Mouse (Mus musculus): ENCODE results near the gene Ube2d3. TPM values are rescaled to one million over a fixed set of nuclear protein-coding genes. Genes with fewer than 3 reads are reported as not detected.
"Not testable (repeated sequence)": the region's sequence is repeated elsewhere in the genome, so short reads cannot be mapped to it uniquely, and the experiment has no call there.

Ube2d3 gene
- polyA plus RNA-seq, 1 experiment: 166 TPM

DNA sequence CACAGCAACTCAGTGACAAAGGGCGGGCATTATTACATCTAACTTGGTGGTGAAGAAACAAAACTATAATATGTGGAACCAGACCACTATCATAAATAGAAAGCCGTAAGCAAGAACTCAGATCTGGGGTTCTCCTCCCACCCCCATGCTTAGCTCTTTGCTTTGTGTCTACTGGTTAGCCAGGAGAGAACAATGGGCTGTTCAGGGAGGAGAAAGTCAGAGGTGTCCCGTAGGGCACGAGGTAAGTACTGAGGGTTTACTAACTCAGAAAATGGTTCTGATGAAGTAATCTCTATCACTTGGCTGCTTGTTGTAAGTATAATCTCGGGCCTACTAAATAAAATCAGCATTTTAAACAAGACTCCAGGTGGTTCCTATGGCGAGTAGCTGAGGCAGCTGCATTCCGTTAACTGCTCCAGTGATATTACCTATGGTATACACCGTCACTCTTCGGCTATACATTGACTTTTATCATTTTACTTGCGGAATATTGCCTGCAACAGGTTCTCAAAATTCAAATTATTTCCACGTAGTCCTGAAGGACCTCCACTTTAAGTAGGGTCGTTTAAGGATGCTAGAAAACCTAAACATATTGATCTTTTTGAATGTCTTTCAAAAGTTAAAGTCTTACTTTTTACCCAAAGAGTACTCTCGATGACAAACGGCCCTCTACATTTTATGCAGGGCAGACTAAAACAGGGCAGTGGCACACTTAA lies 890 bp upstream of the Ube2d3 start:
- DNase-seq (ENCODE audit: extremely low spot score in 1 of 2, low spot score in 1 of 2): no peak

DNA sequence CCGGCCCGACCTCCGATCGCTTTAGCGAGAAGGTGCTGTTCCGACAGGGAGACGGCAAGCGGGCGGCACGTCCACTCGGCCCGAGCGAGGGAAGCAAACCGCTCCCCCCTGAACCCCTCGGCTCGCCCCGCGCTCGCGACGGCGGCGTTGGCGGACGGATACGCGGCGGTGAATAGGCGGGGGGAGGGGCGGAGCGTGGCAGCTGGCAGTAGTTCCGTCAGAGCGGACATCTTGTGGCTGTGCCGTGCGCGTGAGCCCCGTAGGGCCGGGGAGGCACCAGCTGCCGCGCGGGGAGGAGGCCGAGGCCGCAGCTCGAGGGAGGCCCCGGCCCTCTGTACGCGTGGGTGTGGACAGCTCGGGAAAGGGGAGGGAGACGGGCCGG lies 573 bp downstream of the Ube2d3 start:
- peak; percentile 87 to 93 for DNase-seq (ENCODE audit: extremely low spot score in 1 of 2, low spot score in 1 of 2)

DNA sequence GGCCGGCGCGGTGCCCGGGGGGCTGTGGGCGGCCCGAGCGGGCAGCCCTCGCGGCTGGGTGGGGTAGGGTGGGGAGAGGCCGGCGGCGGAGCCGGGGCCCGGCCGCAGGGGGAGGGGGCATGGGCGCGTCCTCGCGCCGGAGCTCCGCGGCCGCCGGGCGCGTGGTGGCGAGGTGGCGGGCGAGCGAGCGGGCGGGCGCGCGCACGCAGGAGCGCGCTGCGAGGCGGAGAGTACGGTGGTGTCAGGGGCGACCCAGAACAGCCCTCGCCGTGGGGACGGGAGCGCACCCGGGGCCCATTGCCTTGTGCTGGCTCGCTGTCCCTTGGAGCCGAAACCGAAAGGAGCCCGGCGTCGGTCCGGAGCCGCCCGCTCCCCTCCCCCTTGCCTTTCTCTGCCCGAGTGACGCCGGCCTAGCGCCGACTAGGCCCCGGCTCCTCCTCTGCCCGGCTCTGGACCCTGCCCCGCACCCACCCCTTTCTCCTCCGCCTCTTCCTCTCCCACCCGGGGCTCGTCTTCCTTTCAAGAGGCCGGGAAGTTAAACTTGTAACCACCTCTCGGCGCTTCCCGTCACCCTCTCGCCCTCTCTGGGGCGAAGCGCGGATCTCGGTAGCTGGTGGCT lies 1.1 kb downstream of the Ube2d3 start:
- DNase-seq (ENCODE audit: extremely low spot score in 1 of 2, low spot score in 1 of 2): peak; percentile 46 to 71

DNA sequence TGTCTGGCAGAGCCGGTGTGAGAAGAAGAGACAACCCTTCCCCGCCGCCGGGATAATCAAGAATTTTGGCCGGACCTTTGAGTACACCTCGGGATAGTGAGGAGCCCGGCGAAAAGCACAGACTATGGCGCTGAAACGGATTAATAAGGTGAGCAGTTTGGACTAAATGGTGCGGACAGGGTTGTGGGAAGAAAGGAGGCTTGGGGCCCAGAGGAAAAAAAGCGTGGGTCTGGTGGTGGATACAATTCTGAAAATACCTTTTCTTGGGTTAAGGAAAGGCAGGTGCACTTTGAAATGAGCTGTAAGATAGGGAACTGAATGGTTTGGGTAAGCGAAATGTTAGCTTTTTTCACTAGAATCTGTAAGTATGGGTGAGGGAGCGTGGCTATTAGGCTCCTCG lies 1.7 kb downstream of the Ube2d3 start:
- DNase-seq (ENCODE audit: extremely low spot score in 1 of 2, low spot score in 1 of 2): no peak

DNA sequence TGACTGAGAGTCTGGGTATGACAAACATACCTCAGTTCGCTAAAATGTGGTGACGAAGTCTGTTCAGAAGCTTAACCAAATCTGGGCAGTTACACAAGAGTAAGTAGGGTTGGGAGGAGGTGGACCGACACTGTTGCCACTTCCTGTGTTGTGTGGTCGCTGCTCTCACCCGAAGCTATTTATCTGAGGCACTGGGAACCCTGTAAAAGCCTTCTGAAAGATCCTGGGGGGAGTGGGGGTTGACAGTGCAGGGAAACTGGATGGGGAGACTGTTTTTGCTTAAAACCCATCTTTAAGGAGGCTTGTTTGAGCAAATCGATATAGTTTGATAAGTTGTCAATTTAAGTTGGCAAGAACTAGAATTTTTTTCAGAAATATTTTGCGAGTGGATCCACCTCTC lies 2.3 kb downstream of the Ube2d3 start:
- DNase-seq (ENCODE audit: extremely low spot score in 1 of 2, low spot score in 1 of 2): peak; percentile 14 to 27

DNA sequence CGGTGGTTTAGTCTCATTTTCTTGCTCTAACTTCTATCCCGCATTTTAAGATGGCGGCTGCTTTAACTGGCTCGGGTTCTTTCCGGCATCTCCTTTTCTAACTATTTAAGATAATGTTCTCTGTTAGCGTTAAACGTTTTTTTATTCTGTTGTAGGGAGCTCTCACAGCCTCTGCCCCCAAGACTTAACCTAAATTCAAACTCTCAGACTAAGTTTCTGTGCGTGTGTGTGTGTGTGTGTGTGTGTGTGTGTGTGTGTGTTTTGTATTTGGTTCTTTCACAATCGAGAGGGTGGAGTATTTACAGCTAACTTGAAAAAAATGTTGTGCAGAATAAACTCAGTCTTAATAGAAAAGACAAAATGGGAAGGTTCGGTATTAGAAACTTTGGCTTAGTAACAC lies 2.7 kb downstream of the Ube2d3 start:
- DNase-seq (ENCODE audit: extremely low spot score in 1 of 2, low spot score in 1 of 2): no peak

DNA sequence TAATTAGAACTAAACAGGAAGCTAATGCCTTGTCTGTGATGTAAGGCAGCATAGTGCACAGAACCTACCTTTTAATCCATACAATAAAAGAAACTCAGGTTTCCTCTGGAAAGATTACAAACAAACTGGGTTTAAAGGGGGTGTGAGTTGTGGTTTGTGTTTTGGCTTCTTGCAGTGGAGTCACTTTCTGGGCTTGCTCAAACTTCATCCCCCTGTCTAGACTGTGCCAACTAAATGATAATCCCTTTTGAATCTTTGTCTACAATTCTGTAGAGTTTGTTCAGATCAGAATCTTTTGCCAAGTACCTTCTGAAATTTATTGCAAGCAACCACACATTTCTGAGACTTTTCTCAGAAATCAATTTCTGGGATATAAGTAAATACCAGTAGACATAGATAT lies 7.0 kb downstream of the Ube2d3 start:
- DNase-seq (ENCODE audit: extremely low spot score in 1 of 2, low spot score in 1 of 2): no peak

DNA sequence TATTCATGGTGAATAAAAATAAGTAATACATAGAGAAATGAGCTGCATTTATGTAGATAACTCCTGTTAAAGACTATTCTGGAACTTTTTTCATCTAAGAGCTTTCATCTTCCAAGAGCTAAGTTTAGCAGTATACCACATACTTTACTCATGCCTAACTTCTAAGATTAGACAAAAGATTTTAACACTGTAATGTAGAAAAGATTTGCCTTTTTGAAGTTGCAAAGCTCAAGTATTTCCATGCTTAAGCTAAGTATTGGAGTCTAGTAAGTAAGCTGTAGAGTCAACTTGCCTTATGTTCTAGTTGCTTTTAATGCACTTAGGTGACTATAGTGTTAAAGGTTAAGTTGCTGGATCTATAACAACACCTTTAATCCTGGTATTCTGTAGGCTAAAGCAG lies 21.0 kb downstream of the Ube2d3 start:
- no peak for DNase-seq (ENCODE audit: extremely low spot score in 1 of 2, low spot score in 1 of 2)

DNA sequence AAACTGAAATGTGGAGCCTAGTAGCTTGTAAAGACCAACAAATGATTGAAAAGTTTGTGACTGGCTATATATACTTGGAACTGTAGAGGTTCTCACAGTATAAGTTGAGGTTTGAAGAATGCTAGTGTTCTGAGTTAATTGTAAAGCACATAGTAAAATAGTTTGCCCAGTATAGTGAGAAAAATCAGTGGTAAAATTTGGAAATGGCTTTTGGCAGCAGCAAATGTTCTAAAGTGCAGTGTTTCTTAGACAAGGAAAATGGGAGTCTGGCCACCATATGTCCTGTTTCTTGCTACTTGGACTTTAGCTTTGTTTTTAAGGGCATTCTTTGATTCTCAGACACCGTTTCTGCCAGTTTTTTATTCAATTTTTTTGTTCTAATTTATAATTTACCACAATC lies 30.5 kb downstream of the Ube2d3 start:
- no peak for DNase-seq (ENCODE audit: extremely low spot score in 1 of 2, low spot score in 1 of 2)

DNA sequence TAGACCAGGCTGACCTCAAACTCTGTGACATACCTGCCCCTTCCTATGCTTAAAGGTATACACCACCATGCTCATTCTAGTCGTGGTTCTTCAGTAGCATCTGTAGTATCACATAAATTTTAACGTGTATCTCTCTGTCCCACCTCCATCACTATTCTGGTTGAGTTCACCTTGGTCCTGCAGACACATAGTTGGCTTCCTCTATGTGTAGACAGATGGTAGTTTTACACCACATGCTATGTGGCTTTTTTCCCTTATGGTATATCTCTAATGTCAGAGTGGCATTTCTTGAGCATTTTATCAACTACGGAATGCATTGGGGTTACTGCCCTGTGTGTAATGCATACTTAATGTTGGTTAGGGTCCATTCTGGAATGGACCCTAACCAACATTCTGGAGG lies 31.2 kb downstream of the Ube2d3 start:
- no peak for DNase-seq (ENCODE audit: extremely low spot score in 1 of 2, low spot score in 1 of 2)

DNA sequence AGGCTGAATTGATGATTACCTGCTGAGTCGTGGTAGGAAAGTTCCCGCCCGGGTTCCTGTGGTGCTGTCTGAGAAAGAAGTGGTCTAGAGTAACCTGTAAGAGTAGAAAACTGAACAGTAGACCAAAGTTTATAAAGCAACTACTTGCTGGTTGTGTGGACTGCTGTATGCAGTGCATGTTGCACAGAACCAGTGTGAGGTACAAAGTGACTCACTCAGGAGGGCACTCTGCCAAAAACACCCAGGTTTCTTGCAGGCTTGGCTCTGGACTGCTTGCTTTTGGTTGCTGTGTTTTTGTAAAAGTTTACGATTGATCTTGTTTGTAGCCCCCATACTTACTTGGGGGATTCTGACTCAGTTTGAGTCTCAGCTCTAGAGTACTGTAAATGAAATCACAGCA lies 32.0 kb downstream of the Ube2d3 start:
- peak; percentile 31 to 81 for DNase-seq (ENCODE audit: extremely low spot score in 1 of 2, low spot score in 1 of 2)

DNA sequence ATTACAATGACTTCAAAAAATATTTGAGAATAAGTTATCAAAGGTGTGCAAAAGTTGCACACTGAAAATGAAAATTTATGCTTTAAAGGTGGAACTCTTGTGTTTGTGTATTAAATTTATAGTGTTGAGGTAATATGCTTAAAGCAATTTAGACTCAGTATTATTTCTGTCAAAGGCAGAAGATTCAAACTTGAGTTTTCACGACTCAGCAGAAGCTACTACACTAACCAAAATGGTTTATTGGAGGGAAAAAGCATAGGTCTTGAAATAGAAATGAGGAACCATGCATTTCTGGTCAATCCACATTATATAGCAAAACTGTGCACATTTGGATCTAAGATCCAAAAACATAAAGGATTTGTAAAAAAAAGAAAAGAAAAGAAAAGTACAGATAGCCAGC lies 32.9 kb downstream of the Ube2d3 start:
- no peak for DNase-seq (ENCODE audit: extremely low spot score in 1 of 2, low spot score in 1 of 2)

DNA sequence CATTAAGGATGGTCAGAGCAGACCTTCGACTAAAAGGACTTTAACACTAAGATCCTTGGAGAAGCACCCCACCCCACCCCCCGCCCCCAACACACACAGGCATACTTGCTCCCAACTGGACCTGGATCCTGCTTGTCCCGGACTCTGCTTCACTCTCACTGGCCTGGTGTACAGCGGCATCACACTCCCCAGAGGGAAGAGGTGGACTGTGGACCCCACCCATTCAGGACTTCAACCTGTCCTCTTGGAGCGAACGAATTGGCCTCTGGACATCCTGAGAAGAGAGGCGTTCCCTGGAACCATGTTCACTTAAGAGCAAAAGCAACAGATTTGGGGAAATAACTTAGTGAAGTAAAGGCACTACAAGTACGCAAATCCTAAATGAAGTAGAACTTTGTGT lies 37.1 kb downstream of the Ube2d3 start:
- DNase-seq (ENCODE audit: extremely low spot score in 1 of 2, low spot score in 1 of 2): no peak

DNA sequence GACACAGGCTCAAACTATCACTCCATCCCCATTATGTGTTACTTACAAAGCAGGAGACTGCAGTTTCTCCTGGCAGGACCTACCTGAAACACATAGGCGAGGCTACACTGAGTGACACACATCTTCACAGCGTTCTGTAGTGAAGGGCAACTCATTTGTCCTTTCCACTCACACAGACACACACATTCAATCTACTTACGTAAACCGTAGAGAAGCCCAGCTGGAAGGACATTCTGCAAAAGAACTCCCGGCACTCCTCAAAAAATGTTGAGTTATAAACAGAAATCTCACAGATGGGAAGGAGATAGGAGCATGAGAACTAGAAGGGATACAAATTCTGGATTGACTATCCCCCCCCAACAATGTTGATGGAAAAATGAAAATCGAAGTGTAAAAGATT lies 38.3 kb downstream of the Ube2d3 start:
- DNase-seq (ENCODE audit: extremely low spot score in 1 of 2, low spot score in 1 of 2): peak; percentile 16 to 36

DNA sequence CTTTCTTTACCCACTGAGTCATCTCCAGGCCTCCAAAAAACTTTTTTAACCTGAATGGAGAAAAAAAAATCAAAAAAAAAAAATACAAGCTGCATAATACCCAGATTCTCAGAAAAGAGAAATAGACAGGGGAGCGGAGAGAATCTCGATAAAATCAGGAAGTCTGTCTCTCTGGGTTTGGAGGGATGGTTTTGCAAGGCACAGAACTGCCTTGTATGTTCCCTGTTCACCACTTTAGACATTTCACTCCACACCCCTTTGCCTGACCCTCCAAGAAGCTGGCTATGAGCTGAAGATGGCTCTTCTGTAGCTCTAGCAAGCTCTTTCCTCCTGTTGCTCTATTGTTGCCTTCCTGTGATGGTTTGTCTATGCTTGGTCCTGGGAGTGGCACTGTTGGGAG lies 39.0 kb downstream of the Ube2d3 start:
- no peak for DNase-seq (ENCODE audit: extremely low spot score in 1 of 2, low spot score in 1 of 2)

DNA sequence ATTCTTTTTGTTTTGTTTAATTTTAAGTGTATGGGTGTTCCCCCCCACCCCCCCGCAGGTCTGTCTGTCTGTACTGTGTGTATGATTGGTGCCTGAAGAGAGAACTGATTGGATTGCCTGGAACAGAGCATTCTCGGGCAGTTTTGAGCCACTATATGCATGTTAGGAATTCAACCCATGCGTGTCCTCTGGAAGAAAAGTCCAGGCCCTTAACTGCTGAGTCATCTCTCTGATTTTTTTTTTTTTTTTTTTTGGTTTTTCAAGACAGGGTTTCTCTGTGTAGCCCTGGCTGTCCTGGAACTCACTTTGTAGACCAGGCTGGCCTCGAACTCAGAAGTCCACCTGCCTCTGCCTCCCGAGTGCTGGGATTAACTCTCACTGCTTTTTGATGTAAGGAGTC lies 41.1 kb downstream of the Ube2d3 start:
- not testable (repeated sequence) for DNase-seq (ENCODE audit: extremely low spot score in 1 of 2, low spot score in 1 of 2)

DNA sequence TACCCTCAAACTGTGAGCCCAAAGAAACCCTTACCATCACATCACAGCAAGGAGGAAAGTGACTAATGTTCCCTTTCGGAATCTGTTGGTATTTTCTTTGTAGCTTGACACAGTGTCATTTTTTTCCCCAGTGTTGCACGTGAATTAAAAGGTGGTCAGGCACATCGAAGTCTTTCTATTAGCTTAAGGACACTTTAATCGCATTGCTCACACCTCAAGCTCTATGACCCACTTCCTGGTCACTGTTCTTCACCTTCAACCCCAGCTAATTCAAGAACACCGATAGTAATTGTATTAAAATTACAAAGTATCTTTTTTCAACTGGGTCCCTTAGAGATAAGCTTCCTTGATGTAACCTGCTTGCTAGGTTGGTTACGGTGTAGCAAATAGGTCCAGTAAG lies 42.8 kb downstream of the Ube2d3 start:
- no peak for DNase-seq (ENCODE audit: extremely low spot score in 1 of 2, low spot score in 1 of 2)

DNA sequence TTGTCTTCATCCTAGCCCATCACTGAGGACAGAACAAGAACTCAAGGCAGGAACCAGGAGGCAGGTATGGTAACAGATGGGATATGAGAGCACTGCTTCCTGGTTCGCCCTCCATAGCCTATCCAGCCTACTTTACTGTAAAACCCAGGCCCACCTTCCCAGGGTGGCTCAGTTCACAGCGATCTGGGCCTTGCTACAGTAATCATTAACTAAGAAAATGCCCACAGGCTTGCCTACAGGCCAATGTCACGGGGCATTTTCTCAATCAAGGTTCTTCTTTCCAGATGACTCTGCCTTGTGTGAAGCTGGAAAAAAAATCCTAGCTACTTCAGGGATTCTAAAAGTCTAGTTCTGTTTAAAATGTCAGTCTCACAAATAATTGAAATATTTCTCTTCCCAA lies 43.7 kb downstream of the Ube2d3 start:
- DNase-seq (ENCODE audit: extremely low spot score in 1 of 2, low spot score in 1 of 2): no peak

DNA sequence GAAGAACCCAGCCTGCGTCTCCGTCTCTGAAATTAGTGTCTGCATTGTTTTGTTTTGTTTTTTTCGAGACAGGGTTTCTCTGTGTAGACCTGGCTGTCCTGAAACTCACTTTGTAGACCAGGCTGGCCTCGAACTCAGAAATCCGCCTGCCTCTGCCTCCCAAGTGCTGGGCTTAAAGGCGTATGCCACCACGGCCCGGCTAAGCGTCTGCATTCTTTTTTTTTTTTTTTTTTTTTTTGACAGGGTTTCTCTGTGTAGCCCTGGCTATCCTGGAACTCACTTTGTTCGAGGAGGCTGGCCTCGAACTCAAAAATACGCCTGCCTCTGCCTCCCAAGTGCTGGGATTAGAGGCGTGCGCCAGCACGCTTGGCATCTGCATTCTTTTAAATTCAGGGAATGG lies 46.7 kb downstream of the Ube2d3 start:
- not testable (repeated sequence) for DNase-seq (ENCODE audit: extremely low spot score in 1 of 2, low spot score in 1 of 2)

DNA sequence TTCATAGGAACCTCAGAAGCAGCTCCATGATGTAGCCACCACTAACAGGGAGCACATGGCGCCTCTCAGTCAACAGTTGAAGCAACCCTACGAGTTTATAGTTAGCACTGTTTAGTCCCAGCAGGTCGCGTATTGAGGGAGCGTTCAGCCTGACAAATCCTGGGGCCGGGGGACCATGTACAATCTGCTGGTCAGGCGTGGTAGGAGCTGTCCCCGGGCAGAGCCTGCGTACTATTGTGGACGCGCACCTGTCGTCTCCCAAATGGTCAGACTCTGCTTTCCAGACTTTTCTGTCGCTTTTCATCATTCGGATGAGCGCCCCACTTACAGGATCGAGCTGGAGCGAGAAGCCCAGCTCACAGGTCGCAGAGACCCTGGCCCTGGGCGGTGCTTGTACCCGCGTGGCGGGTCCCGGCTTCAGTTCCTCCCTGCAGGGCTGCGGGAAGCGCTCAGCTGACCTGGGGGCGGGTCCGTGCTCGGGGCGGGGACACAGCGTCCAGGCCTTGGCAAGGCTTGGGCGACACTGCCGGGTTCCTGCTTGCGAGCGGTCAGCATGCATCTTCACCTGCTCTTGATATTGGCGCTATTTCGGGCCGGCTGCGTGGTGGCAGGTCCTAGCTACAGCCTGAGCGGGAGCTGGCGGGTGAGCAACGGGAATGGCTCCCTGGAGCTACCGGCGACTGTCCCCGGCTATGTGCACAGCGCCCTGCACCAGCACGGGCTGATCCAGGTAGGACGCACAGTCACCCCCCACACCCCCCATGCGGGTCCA lies 47.4 kb downstream of the Ube2d3 start, which contains the start of gene Manba:
Gene Manba, plus strand, starts transcription at position 484 of the 772 bp plus-strand sequence.
- DNase-seq (ENCODE audit: extremely low spot score in 1 of 2, low spot score in 1 of 2): peak in 1 of 2 experiments; percentile 71

DNA sequence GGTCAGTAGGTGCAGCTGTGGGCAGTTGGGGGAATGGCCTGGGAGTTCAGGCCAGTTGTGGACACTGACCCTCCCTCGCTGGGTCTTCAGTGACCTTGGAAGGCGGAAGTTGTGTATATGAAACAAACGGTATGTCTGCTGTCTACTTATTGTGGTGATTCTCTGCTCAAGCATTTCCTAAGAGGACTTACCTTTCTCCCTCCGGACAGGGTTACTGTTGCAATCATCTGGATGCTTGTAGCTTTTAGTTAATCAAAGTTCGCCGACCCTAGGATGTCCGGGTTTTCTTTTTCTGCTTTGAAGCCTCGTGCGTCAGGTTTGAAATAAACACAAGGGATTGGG lies 47.9 kb downstream of the Ube2d3 start:
- DNase-seq (ENCODE audit: extremely low spot score in 1 of 2, low spot score in 1 of 2): no peak

DNA sequence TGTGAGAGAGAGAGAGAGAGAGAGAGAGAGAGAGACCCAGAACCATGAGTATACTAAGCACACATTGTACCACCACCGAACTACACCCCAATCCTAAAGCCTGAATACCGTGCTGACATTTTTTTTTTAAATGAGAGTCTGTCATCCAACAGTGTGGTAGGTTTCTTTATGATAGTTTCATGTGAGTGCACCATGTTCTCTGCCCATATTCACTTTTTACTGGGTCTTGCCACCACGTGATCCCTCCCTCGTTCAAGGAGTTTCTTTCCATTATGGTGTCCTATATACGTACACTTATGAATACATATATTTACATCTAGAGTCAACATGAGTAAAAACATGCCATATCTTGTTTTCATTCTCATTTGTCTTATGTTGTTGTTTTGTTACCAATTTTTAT lies 48.4 kb downstream of the Ube2d3 start:
- no peak for DNase-seq (ENCODE audit: extremely low spot score in 1 of 2, low spot score in 1 of 2)
